Mouse (Mus musculus) limb, embryonic 14.5 days (tissue): ENCODE results near the gene Gm20388. TPM values are rescaled to one million over a fixed set of nuclear protein-coding genes. Genes with fewer than 3 reads are reported as not detected.

Experiments used
- ATAC-seq: fragments of 200-750 bp; cut with Nextera tagmentation; 2 replicates; pipeline ENCODE4 v1.8.0; 2017; ENCODE audit warnings: low read depth, moderate number of reproducible peaks, moderate TSS enrichment; ENCODE audit not compliant: low FRiP score
- DNase-seq: peaks from one replicate; pipeline ENCODE4 v3.0.0-alpha.2; 2015; ENCODE audit warnings: low spot score
- H3K27ac ChIP-seq: fragments of 300-500 bp; sonication (generic); replicated peaks from 2 replicates; pipeline ENCODE4 v1.5.1; 2014; ENCODE audit warnings: low read depth, mild to moderate bottlenecking, low read length, moderate library complexity, mixed read lengths
- H3K27me3 ChIP-seq: fragments of 300-500 bp; sonication (generic); 2 replicates; pipeline ENCODE4 v1.6.1; 2014; ENCODE audit warnings: low read length, mixed read lengths; ENCODE audit not compliant: control insufficient read depth, insufficient read depth
- H3K36me3 ChIP-seq: fragments of 300-500 bp; sonication (generic); 2 replicates; pipeline ENCODE4 v1.6.1; 2014; ENCODE audit warnings: mild to moderate bottlenecking, low read length, moderate library complexity, mixed read lengths; ENCODE audit not compliant: control insufficient read depth, insufficient read depth
- H3K4me1 ChIP-seq: fragments of 300-500 bp; sonication (generic); 2 replicates; pipeline ENCODE4 v1.6.1; 2014; ENCODE audit warnings: antibody characterized with exemption, low read length, mixed read lengths; ENCODE audit not compliant: control insufficient read depth, insufficient read depth
- H3K4me2 ChIP-seq: fragments of 300-500 bp; sonication (generic); replicated peaks from 2 replicates; pipeline ENCODE4 v1.6.1; 2014; ENCODE audit warnings: low read depth, mild to moderate bottlenecking, low read length, moderate library complexity; ENCODE audit not compliant: severe bottlenecking
- H3K4me3 ChIP-seq: fragments of 300-500 bp; sonication (generic); replicated peaks from 2 replicates; pipeline ENCODE4 v1.5.1; 2014; ENCODE audit warnings: low read length
- H3K9ac ChIP-seq: fragments of 300-500 bp; sonication (generic); 2 replicates; pipeline ENCODE4 v1.6.1; 2014; ENCODE audit warnings: mild to moderate bottlenecking, low read depth, low read length, moderate library complexity; ENCODE audit not compliant: severe bottlenecking
- H3K9me3 ChIP-seq: fragments of 300-500 bp; sonication (generic); 2 replicates; pipeline ENCODE4 v1.6.1; 2016; ENCODE audit warnings: low read length; ENCODE audit not compliant: control insufficient read depth
- POLR2A ChIP-seq: fragments of 200-500 bp; IDR thresholded peaks from 2 replicates; pipeline ENCODE4 v1.8.0; 2012; ENCODE audit warnings: inconsistent platforms, mild to moderate bottlenecking, moderate library complexity, borderline replicate concordance; ENCODE audit not compliant: insufficient read depth, insufficient read length; ENCODE audit errors: extremely low read depth
- WGBS: fragments of 180-500 bp; shearing (Covaris S2); extraction: QIAGEN DNeasy Blood & Tissue Kit; methylation state at CpG from one replicate; pipeline ENCODE4 v1.1.7; 2014; 5-methylcytosine and 5-hydroxymethylcytosine counted together
- polyA plus RNA-seq, 2 experiments: library from polyadenylated mRNA; depleted of rRNA in 1 of 2; stranded (reverse) in 1 of 2; unstranded in 1 of 2; fragments of >200 nt; fragmentation: Nextera tagmentation in 1 of 2; extraction: Ambion mirVana in 1 of 2; gene quantifications; 2 replicates each; pipeline versions ENCODE4 v1.2.1 to v1.2.3; 2012 to 2014

Gene Gm20388
- polyA plus RNA-seq, 2 experiments = 1.9 to 49.9 TPM

DNA sequence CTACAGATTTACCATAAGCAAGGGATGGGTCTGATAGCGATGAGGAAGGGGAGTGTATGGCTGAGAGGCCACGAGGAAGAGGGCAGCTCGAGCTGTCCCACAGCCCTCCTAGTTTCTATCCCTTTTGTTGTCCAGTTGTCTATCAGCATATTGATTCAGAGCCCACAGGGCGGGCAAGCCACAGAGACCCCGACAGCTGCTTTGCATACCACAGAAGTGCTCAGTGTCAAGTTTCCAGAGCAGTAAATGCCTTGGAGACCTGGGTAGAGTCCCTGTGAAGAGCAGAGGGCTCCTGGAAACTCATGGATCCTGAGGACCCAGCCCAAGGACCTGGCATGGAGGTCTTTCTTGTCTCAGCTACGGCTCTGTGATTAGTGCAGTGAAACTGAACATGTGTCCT lies 3172.4 kb downstream of the Gm20388 start:
- DNase-seq (no peak), ATAC-seq (peak; percentile 44)
- peaks cover 92% of the 10 kb centered on the region for H3K36me3 ChIP-seq
- H3K4me1 ChIP-seq = no peaks in the 10 kb centered on the region
- no peak overlapping the region for H3K27ac ChIP-seq
- H3K27me3 ChIP-seq = no peaks in the 10 kb centered on the region
- no peak for TF ChIP-seq POLR2A
- H3K4me2 ChIP-seq = no peak overlapping the region
- H3K9me3 ChIP-seq = no peaks in the 10 kb centered on the region
- no peak overlapping the region for H3K9ac ChIP-seq
- 77% methylated on average over 6 of the region's 6 CpGs for WGBS
- no peak overlapping the region for H3K4me3 ChIP-seq

DNA sequence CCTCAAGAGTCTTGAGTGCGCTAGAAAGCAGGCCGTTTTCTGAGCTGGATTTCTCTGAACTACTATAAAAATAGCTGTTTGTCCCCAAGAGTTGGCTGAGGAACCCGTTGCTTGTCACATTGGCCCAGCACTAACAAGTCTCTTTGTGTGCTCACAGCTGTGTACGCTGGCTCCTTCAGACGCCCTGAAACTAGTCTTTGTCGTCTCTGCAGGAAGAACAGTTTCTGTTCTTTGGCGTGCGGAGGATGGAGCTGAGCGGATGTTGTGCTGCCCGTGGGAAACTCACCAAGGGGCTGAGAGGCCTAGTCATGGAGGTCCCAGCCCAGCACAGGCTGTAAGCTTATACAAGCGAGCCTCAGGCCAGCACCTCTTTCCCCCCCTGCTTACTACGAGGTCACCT lies 3173.0 kb downstream of the Gm20388 start:
- Histone ChIP-seq H3K36me3 (peaks cover 93% of the 10 kb centered on the region), H3K27me3 (no peaks in the 10 kb centered on the region), H3K9me3 (no peaks in the 10 kb centered on the region), H3K4me1 (no peaks in the 10 kb centered on the region), H3K27ac (no peak overlapping the region), H3K4me3 (no peak overlapping the region), H3K4me2 (no peak overlapping the region), H3K9ac (no peak overlapping the region)
- ATAC-seq (no peak), DNase-seq (no peak)
- no peak for TF ChIP-seq POLR2A
- WGBS = 92% methylated on average over 12 of the region's 12 CpGs

DNA sequence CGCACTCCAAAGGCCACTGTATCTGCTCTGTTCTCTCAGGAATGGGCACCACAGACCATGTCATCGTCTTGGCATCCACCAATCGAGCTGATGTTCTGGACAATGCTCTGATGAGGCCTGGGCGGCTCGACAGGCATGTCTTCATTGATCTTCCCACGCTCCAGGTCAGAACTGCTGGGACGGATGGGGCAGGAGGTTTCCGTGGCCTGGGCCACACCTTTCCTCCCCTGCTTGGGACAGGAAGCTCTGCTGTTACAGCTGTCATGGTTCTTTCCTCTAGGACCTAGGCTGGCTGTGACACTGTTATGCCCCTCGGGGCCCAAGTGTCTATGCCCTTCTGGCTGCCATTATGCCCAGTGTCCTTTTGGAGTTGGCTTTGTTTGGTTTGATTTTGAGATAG lies 3176.6 kb downstream of the Gm20388 start:
- H3K4me3 ChIP-seq = no peak overlapping the region
- no peak for ATAC-seq
- no peak for TF ChIP-seq POLR2A
- H3K27ac ChIP-seq = no peak overlapping the region
- no peak for DNase-seq
- H3K4me1 ChIP-seq = no peaks in the 10 kb centered on the region
- no peaks in the 10 kb centered on the region for H3K27me3 ChIP-seq
- 95% methylated on average over 9 of the region's 9 CpGs for WGBS
- peaks cover 95% of the 10 kb centered on the region for H3K36me3 ChIP-seq
- H3K4me2 ChIP-seq = no peak overlapping the region
- H3K9me3 ChIP-seq = no peaks in the 10 kb centered on the region
- H3K9ac ChIP-seq = no peak overlapping the region

DNA sequence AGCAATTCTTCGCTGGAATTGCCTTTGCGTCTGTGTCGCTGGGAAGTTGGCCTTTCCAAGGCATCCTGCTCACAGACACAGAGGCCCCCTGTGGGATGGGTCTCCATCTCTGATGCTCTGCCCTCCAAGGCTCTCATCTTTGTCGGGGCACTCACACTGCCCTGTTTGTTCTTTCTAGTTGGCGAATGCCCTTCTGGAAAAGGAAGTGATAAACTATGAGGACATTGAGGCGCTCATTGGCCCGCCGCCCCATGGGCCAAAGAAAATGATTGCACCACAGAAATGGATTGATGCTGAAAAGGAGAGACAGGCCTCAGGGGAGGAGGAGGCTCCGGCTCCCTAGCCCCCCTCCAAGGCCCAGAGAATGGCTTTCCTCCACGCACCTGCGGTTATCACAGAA lies 3186.6 kb downstream of the Gm20388 start:
- Histone ChIP-seq H3K9me3 (no peaks in the 10 kb centered on the region), H3K27ac (no peak overlapping the region), H3K27me3 (no peaks in the 10 kb centered on the region), H3K4me1 (peaks cover 5% of the 10 kb centered on the region; the same call in 1 of the 2 replicates), H3K4me3 (no peak overlapping the region), H3K4me2 (no peak overlapping the region), H3K9ac (no peak overlapping the region), H3K36me3 (peaks cover 47% of the 10 kb centered on the region)
- WGBS = 89% methylated on average over 11 of the region's 11 CpGs
- no peak for TF ChIP-seq POLR2A
- DNase-seq (no peak), ATAC-seq (no peak)

DNA sequence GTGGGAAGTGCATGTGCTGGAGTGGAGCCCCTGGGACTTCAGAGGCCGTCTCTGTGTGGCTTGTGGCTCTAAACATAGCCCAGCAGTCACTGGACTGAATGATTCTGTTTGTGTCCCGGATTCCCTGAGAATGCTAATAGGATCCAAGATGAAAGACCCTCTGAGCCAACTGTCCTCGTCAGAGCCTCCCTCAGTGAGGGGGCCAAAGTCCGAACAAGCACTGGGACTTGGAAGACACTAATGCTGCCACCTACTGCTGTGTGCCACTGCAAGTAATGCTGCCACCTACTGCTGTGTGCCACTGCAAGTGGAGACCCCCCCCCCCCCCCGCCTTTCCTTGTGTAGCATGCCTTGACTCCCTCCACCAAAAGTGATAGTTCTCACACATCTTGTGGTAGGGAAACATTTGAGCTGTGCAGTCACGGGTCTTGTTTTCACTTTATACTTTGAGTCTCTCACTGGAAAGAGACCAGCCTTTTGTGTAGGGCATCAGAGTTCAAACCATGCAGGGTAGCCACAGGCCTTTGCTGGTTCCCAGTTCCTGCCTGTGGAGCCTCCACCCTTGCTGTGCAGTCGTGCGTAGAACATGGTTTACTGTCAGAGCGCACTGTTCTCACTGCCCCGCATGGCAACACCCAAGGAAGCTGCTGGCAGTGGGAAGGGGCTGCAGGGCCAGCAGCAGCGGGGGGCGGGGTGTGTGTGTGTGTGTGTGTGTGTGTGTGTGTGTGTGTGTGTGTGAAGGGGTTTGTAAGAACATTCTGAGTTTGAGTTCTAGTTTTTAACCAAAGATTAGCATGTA lies 3187.3 kb downstream of the Gm20388 start:
- ATAC-seq (no peak), DNase-seq (no peak)
- 79% methylated on average over 12 of the region's 12 CpGs for WGBS
- Histone ChIP-seq H3K27ac (no peak overlapping the region), H3K9me3 (no peaks in the 10 kb centered on the region), H3K36me3 (peaks cover 43% of the 10 kb centered on the region), H3K4me3 (no peak overlapping the region), H3K4me2 (no peak overlapping the region), H3K27me3 (no peaks in the 10 kb centered on the region), H3K9ac (no peak overlapping the region), H3K4me1 (peaks cover 5% of the 10 kb centered on the region; the same call in 1 of the 2 replicates)
- TF ChIP-seq POLR2A = no peak

DNA sequence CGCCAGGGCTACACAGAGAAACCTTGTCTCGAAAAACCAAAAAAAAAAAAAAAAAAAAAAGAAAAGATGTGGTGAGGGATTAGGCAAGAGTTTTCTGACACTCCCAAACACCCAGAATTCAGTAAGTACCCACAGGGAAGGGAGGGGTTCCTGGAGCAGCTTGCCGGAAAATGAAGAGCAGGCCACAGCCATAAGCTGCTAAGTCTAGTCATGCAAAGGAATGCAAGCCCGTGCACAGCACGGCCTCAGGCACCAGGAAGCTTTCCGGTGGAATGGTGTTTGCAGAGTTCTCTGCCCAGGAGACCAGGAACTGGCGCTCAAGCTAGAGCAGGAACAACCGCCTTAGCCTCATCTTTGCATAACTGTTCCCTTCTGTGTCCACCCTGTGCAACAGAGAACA lies 3189.6 kb downstream of the Gm20388 start:
- ATAC-seq (no peak), DNase-seq (peak; percentile 33)
- Histone ChIP-seq H3K27me3 (no peaks in the 10 kb centered on the region), H3K4me1 (peaks cover 12% of the 10 kb centered on the region; the same call in 1 of the 2 replicates), H3K27ac (peak overlapping the region; percentile 10; the same call in 1 of the 2 replicates), H3K36me3 (peaks cover 43% of the 10 kb centered on the region), H3K9ac (no peak overlapping the region), H3K4me3 (no peak overlapping the region), H3K9me3 (no peaks in the 10 kb centered on the region), H3K4me2 (no peak overlapping the region)
- TF ChIP-seq POLR2A = no peak
- 37% methylated on average over 8 of the region's 8 CpGs for WGBS
